19 mouse cellular contexts compared by ENCODE assay signal in the genomic region with DNA sequence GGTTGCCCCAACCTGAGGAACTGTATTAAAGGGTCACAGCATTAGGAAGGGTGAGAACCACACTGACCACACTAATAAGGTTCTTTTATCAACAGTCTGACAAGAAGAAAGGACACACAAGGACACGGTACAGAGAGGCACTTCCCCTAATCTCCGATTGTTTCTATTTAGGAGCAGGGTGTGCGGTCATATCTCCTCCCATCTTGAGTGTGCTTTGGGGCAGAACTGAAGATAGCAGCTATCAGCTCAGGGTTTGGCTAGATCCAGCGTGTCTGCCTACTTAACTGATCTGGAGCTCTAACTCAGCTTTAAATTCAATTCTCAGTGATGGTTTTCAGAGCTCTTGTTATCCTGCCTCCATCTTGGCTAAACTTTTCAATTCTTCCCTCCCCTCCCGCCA. TPM values are rescaled to one million over a fixed set of nuclear protein-coding genes. Genes with fewer than 3 reads are reported as not detected.
A peak's percentile ranks its signal among the peaks of the same experiment; 100 is the strongest.
DNase-seq lines count a peak whose midpoint lies in the region; ATAC-seq and TF ChIP-seq lines count a peak whose summit lies in the region.
"Had no signal": no experiment of that assay in that cellular context is flagged by ENCODE, and none has a peak within 500 bp of the region (broad histone marks: within the 10 kb centered on the region; RNA-seq: fewer than 3 reads in every experiment).

No protein-coding gene starts in this region.

- peak overlapping the region in 1 of 2 experiments; percentile 2; a peak in 1 of 4 replicates for H3K4me3 ChIP-seq in MEL (ENCODE audit: control insufficient read depth in 1 of 2, insufficient read depth in 1 of 2, low read depth in 2 of 2, low read length in 2 of 2)
- peak overlapping the region; percentile 26 for H3K4me3 ChIP-seq in megakaryocyte, embryonic 14.5 days (replicated peaks)
- H3K4me3 ChIP-seq in forebrain, embryonic 13.5 days, result no peak overlapping the region
- H3K4me3 ChIP-seq: embryonic facial prominence, embryonic 13.5 days; forebrain, embryonic 12.5 days; heart, adult 2 months; heart, embryonic 15.5 days; hindbrain, embryonic 10.5 days; hindbrain, embryonic 15.5 days had no signal

- no peaks in the 10 kb centered on the region; a peak in 2 of 4 replicates for H3K27me3 ChIP-seq in MEL (ENCODE audit: control insufficient read depth in 1 of 2, insufficient read depth in 2 of 2, low read length in 2 of 2)
- peaks cover 6% of the 10 kb centered on the region for H3K27me3 ChIP-seq in megakaryocyte, embryonic 14.5 days (replicated peaks)
- no peaks in the 10 kb centered on the region for H3K27me3 ChIP-seq in forebrain, embryonic 13.5 days
- H3K27me3 ChIP-seq: hindbrain, embryonic 15.5 days had no signal

- H3K4me2 ChIP-seq in forebrain, embryonic 13.5 days, result no peak overlapping the region
- H3K4me2 ChIP-seq: embryonic facial prominence, embryonic 13.5 days; forebrain, embryonic 12.5 days; heart, embryonic 11.5 days; heart, embryonic 15.5 days; hindbrain, embryonic 15.5 days had no signal

- ATAC-seq in forebrain, embryonic 13.5 days, result no peak

- peak; percentile 88 for TF ChIP-seq EP300 in MEL (IDR thresholded peaks at IDR 0.05; ENCODE audit: low read depth in 1 of 2, low read length in 2 of 2)

- H3K4me1 ChIP-seq in MEL (ENCODE audit: control insufficient read depth in 1 of 2, insufficient read depth in 2 of 2, low read length in 2 of 2), result peaks cover 5 to 15% of the 10 kb centered on the region in 2 experiments
- H3K4me1 ChIP-seq in megakaryocyte, embryonic 14.5 days, result peaks cover 32% of the 10 kb centered on the region
- H3K4me1 ChIP-seq in forebrain, embryonic 13.5 days, result no peaks in the 10 kb centered on the region
- H3K4me1 ChIP-seq: embryonic facial prominence, embryonic 13.5 days; forebrain, embryonic 12.5 days; hindbrain, embryonic 10.5 days had no signal

- TF ChIP-seq POLR2A in MEL (IDR thresholded peaks at IDR 0.05; ENCODE audit: control insufficient read depth in 1 of 2, insufficient read depth in 1 of 2, low read depth in 1 of 2, low read length in 2 of 2, poor library complexity in 1 of 2), result no peak

- peak overlapping the region; percentile 27 for H3K27ac ChIP-seq in MEL (ENCODE audit: control insufficient read depth, low read depth, low read length)
- no peak overlapping the region for H3K27ac ChIP-seq in forebrain, embryonic 13.5 days
- H3K27ac ChIP-seq: embryonic facial prominence, embryonic 13.5 days; forebrain, embryonic 12.5 days; heart, adult 2 months; heart, embryonic 15.5 days; hindbrain, embryonic 10.5 days; hindbrain, embryonic 15.5 days had no signal

- no peaks in the 10 kb centered on the region for H3K79me2 ChIP-seq in MEL (ENCODE audit: control insufficient read depth, insufficient read depth, low read length, poor library complexity)

- no peaks in the 10 kb centered on the region for H3K9me3 ChIP-seq in MEL (replicated peaks; ENCODE audit: insufficient read depth, low read length)
- peaks cover 19% of the 10 kb centered on the region for H3K9me3 ChIP-seq in megakaryocyte, embryonic 14.5 days
- H3K9me3 ChIP-seq in forebrain, embryonic 13.5 days (replicated peaks), result peaks cover 6% of the 10 kb centered on the region; the same call in 1 of the 2 replicates
- H3K9me3 ChIP-seq: forebrain, embryonic 12.5 days; heart, embryonic 15.5 days; hindbrain, embryonic 15.5 days had no signal

- H3K9ac ChIP-seq in MEL (ENCODE audit: control insufficient read depth, low read depth, low read length, poor library complexity, severe bottlenecking), result no peak overlapping the region
- H3K9ac ChIP-seq in forebrain, embryonic 13.5 days, result no peak overlapping the region
- H3K9ac ChIP-seq: embryonic facial prominence, embryonic 13.5 days; forebrain, embryonic 12.5 days; heart, embryonic 15.5 days; hindbrain, embryonic 15.5 days had no signal

- TF ChIP-seq CTCF in MEL (IDR thresholded peaks at IDR 0.05 in 2 of 3, conservative IDR thresholded peaks at IDR 0.05 in 1 of 3; ENCODE audit: control insufficient read depth in 1 of 3, insufficient read depth in 1 of 3, low read depth in 2 of 3, low read length in 3 of 3, poor library complexity in 1 of 3, severe bottlenecking in 1 of 3), result no peak

- H3K36me3 ChIP-seq in MEL (ENCODE audit: control insufficient read depth in 1 of 2, insufficient read depth in 2 of 2, low read length in 2 of 2), result peaks cover 0 to 14% of the 10 kb centered on the region in 2 experiments; a peak in 2 of 4 replicates
- H3K36me3 ChIP-seq in megakaryocyte, embryonic 14.5 days (replicated peaks; ENCODE audit: low read length), result no peaks in the 10 kb centered on the region
- no peaks in the 10 kb centered on the region for H3K36me3 ChIP-seq in forebrain, embryonic 13.5 days (ENCODE audit: poor library complexity, severe bottlenecking)
- H3K36me3 ChIP-seq: embryonic facial prominence, embryonic 13.5 days; forebrain, embryonic 12.5 days; heart, embryonic 15.5 days; hindbrain, embryonic 10.5 days; hindbrain, embryonic 15.5 days had no signal

- 74% methylated on average over 5 of the region's 5 CpGs for WGBS in forebrain, embryonic 13.5 days

- TF ChIP-seq RAD21 in MEL (IDR thresholded peaks at IDR 0.05; ENCODE audit: low read depth, low read length), result no peak

- peak; percentile 36 for DNase-seq in ovary, adult 18-20 months (ENCODE audit: low spot score)
- no peak for DNase-seq in ovary, postnatal 10 days (ENCODE audit: low spot score)
- peak; percentile 63 for DNase-seq in MEL (ENCODE audit: low read depth, low spot score)
- DNase-seq in natural killer cell, adult 2 months (ENCODE audit: low spot score in 2 of 2), result no peak
- DNase-seq: adrenal gland, postnatal 10 days; cerebellum, adult 11 months; cerebellum, adult 9-10 months; cerebellum, postnatal 25 days; gastrocnemius, postnatal 36 days; heart, adult 2 months; heart, postnatal 14 days had no signal

TF ChIP-seq in MEL, 35 proteins besides CTCF, POLR2A, EP300 and RAD21 (continues in another document):
- peak; percentile 89 for TF ChIP-seq RCOR1 (IDR thresholded peaks at IDR 0.05; ENCODE audit: low read depth, low read length)
- no peak for TF ChIP-seq CHD1 (IDR thresholded peaks at IDR 0.05; ENCODE audit: low read depth, low read length)
- peak; percentile 96 for TF ChIP-seq GATA1 (IDR thresholded peaks at IDR 0.05; ENCODE audit: low read depth, low read length)
- no peak for TF ChIP-seq POLR2AphosphoS2 (IDR thresholded peaks at IDR 0.05; ENCODE audit: low read length)
- TF ChIP-seq USF2 (IDR thresholded peaks at IDR 0.05; ENCODE audit: borderline replicate concordance in 1 of 2, insufficient read depth in 1 of 2, low read depth in 1 of 2, low read length in 2 of 2), result no peak
- no peak for TF ChIP-seq ZNF384 (IDR thresholded peaks at IDR 0.05; ENCODE audit: low read depth, low read length)
- TF ChIP-seq NRF1 (IDR thresholded peaks at IDR 0.05; ENCODE audit: insufficient read depth, low read depth, low read length, poor library complexity, severe bottlenecking), result no peak
- TF ChIP-seq GABPA (IDR thresholded peaks at IDR 0.05; ENCODE audit: low read depth, low read length), result no peak
- TF ChIP-seq HCFC1 (IDR thresholded peaks at IDR 0.05; ENCODE audit: low read depth, low read length), result peak; percentile 42; the same call in 1 of the 2 replicates
- TF ChIP-seq POLR2AphosphoS5 (IDR thresholded peaks at IDR 0.05; ENCODE audit: borderline replicate concordance, low read depth, low read length), result no peak
- TF ChIP-seq MYB (IDR thresholded peaks at IDR 0.05; ENCODE audit: low read depth, low read length), result no peak
- no peak for TF ChIP-seq SMC3 (IDR thresholded peaks at IDR 0.05; ENCODE audit: low read depth, low read length)
- TF ChIP-seq TAL1 (IDR thresholded peaks at IDR 0.05; ENCODE audit: low read length), result no peak
- TF ChIP-seq BHLHE40 (IDR thresholded peaks at IDR 0.05; ENCODE audit: borderline replicate concordance, low read depth, low read length), result peak; percentile 80
- peak; percentile 64 for TF ChIP-seq SIN3A (IDR thresholded peaks at IDR 0.05; ENCODE audit: low read length)
- no peak for TF ChIP-seq NELFE (IDR thresholded peaks at IDR 0.05; ENCODE audit: low read depth, low read length)
- peak; percentile 31; the same call in 1 of the 2 replicates for TF ChIP-seq MAFK (IDR thresholded peaks at IDR 0.05; ENCODE audit: borderline replicate concordance, low read depth, low read length)
- 0 out of 2 replicates have a peak, but pooled peaks have one; percentile 29 for TF ChIP-seq MYC (IDR thresholded peaks at IDR 0.05; ENCODE audit: low read depth, low read length)
- no peak for TF ChIP-seq ZC3H11A (IDR thresholded peaks at IDR 0.05; ENCODE audit: low read depth, low read length)
- TF ChIP-seq TBP (IDR thresholded peaks at IDR 0.05; ENCODE audit: low read depth, low read length), result no peak

RNA-seq across cellular contexts. Expression of a gene that starts 19.9 kb away (rescaled TPM):
- total RNA-seq in MEL (2012; rRNA removed), result 225 and 229 TPM in 2 replicates
- 100 to 1,000 TPM in 1 of 2 experiments, not detected in 1; 146 TPM for polyA plus RNA-seq in MEL (2012; ENCODE audit: insufficient read depth in 1 of 2, insufficient read length in 2 of 2, low read depth in 1 of 2, low replicate concordance in 2 of 2, missing spikeins in 1 of 2)
- 44.4 and 297 TPM in 2 replicates for polyA plus RNA-seq in megakaryocyte, embryonic 14.5 days (2012; ENCODE audit: insufficient read depth, low replicate concordance)
- polyA plus RNA-seq in forebrain, embryonic 13.5 days (2015; fragmentation: Nextera tagmentation; extraction: Ambion mirVana), result 306 and 322 TPM in 2 replicates

RNA-seq across cellular contexts. Expression of a gene that starts 29.5 kb away (rescaled TPM):
- 36.2 and 38.3 TPM in 2 replicates for total RNA-seq in MEL (2012; rRNA removed)
- 10 to 100 TPM; 32.0 to 62.7 TPM for polyA plus RNA-seq in MEL (2012; ENCODE audit: insufficient read depth in 1 of 2, insufficient read length in 2 of 2, low read depth in 1 of 2, low replicate concordance in 2 of 2, missing spikeins in 1 of 2)
- 2.9 and 3.7 TPM in 2 replicates for polyA plus RNA-seq in megakaryocyte, embryonic 14.5 days (2012; ENCODE audit: insufficient read depth, low replicate concordance)
- 41.1 and 41.6 TPM in 2 replicates for polyA plus RNA-seq in forebrain, embryonic 13.5 days (2015; fragmentation: Nextera tagmentation; extraction: Ambion mirVana)

RNA-seq across cellular contexts. Expression of a gene that starts 29.8 kb away (rescaled TPM):
- 5.7 and 7.3 TPM in 2 replicates for total RNA-seq in MEL (2012; rRNA removed)
- 10 to 100 TPM in 1 of 2 experiments, not detected in 1; 12.1 TPM for polyA plus RNA-seq in MEL (2012; ENCODE audit: insufficient read depth in 1 of 2, insufficient read length in 2 of 2, low read depth in 1 of 2, low replicate concordance in 2 of 2, missing spikeins in 1 of 2)
- 8.2 and 42.4 TPM in 2 replicates for polyA plus RNA-seq in megakaryocyte, embryonic 14.5 days (2012; ENCODE audit: insufficient read depth, low replicate concordance)
- 31.6 and 32.4 TPM in 2 replicates for polyA plus RNA-seq in forebrain, embryonic 13.5 days (2015; fragmentation: Nextera tagmentation; extraction: Ambion mirVana)

RNA-seq across cellular contexts. Expression of a gene that starts 59.5 kb away (rescaled TPM):
- 0.26 and 0.58 TPM in 2 replicates for total RNA-seq in MEL (2012; rRNA removed)
- polyA plus RNA-seq in MEL (2012; ENCODE audit: insufficient read depth in 1 of 2, insufficient read length in 2 of 2, low read depth in 1 of 2, low replicate concordance in 2 of 2, missing spikeins in 1 of 2), result 1 to 10 TPM in 1 of 2 experiments, not detected in 1; 1.0 TPM
- polyA plus RNA-seq in megakaryocyte, embryonic 14.5 days (2012; ENCODE audit: insufficient read depth, low replicate concordance), result 1.7 and 2.8 TPM in 2 replicates
- 1.5 and 2.0 TPM in 2 replicates for polyA plus RNA-seq in forebrain, embryonic 13.5 days (2015; fragmentation: Nextera tagmentation; extraction: Ambion mirVana)

Comparison
In these comparisons a context has a peak if more than half of its experiments do, and no peak if none do; other contexts are left out.
1. DNase-seq: peak in ovary, adult 18-20 months (single experiment) and MEL (single experiment); none in ovary, postnatal 10 days (single experiment) and natural killer cell, adult 2 months (0 of 2).